Mouse (Mus musculus) mouse embryonic stem cell (cell line): ENCODE measurements around the gene Muc15.

Experiments
- in situ Hi-C, 2 experiments: fragments of 300-500 bp; cut with MboI; formaldehyde crosslinking; loops; 1 replicate in 1 of 2; 3 replicates in 1 of 2; pipeline ENCODE4 v1.14.3; 2019 to 2020; ENCODE audit warnings: low sequenced_read_pairs in 2 of 2, low pct_unique_long_range_greater_than_20kb in 1 of 2, mixed read lengths in 1 of 2; ENCODE audit not compliant: unreplicated experiment in 1 of 2

The Muc15 gene

GRCm38 (mm10) chr2:110721290-110721753 is at the start of gene Muc15:
Gene Muc15 (plus strand): TSS chr2:110721340.
- in situ Hi-C loops: no loop called here

- in situ Hi-C loops: no loop called here
Measured at GRCm38 (mm10) chr2:110709436-110709835, 11.7 kb upstream of the Muc15 start.

- in situ Hi-C loops: no loop called here
Measured at GRCm38 (mm10) chr2:110710055-110710720, 11.0 kb upstream of the Muc15 start.

- in situ Hi-C loops: no loop called here
Measured at GRCm38 (mm10) chr2:110719051-110719450, 2.1 kb upstream of the Muc15 start.

GRCm38 (mm10) chr2:110722208-110722607 is 1.1 kb downstream of the Muc15 start:
- in situ Hi-C loops: no loop called here

GRCm38 (mm10) chr2:110726106-110726505 is 5.0 kb downstream of the Muc15 start:
- in situ Hi-C loops: no loop called here

GRCm38 (mm10) chr2:110737236-110737635 is 16.1 kb downstream of the Muc15 start:
- in situ Hi-C loops: no loop called here

GRCm38 (mm10) chr2:110737981-110738380 is 16.8 kb downstream of the Muc15 start:
- in situ Hi-C loops: no loop called here

- in situ Hi-C loops: no loop called here
Measured at GRCm38 (mm10) chr2:110739781-110740180, 18.6 kb downstream of the Muc15 start.

- in situ Hi-C loops: no loop called here
Measured at GRCm38 (mm10) chr2:110740493-110740892, 19.4 kb downstream of the Muc15 start.

GRCm38 (mm10) chr2:110757556-110757955 is 36.4 kb downstream of the Muc15 start:
- in situ Hi-C loops: no loop called here

GRCm38 (mm10) chr2:110759434-110759833 is 38.3 kb downstream of the Muc15 start:
- in situ Hi-C loops: no loop called here

- in situ Hi-C loops: no loop called here
Measured at GRCm38 (mm10) chr2:110787396-110787795, 66.3 kb downstream of the Muc15 start.
